Mouse (Mus musculus): ENCODE measurements around the gene Igf2bp3.

GRCm38 (mm10) chr6:49262421-49262820, 47.7 kb upstream of the Igf2bp3 start:
- TF ChIP-seq POLR2A (IDR thresholded peaks at IDR 0.05; ENCODE audit: low read depth, low read length) (no peak), CTCF (IDR thresholded peaks at IDR 0.05; ENCODE audit: borderline replicate concordance, insufficient read depth, low read length) (no peak)

Data from embryonic fibroblast, embryonic 13.5 days (primary cell).